Mouse (Mus musculus) lung, adult 2 months (tissue): ENCODE data around the gene Cep70.

ENCODE experiments used
- CTCF ChIP-seq: fragments of 200-500 bp; IDR thresholded peaks from 2 replicates; pipeline ENCODE4 v1.5.1; 2011; ENCODE audit warnings: mild to moderate bottlenecking, low read length, control low read depth; ENCODE audit not compliant: insufficient read depth
- POLR2A ChIP-seq: fragments of 200-500 bp; IDR thresholded peaks from 2 replicates; pipeline ENCODE4 v1.6.1; 2011; ENCODE audit warnings: low read depth, mild to moderate bottlenecking, control low read depth, low read length, borderline replicate concordance; ENCODE audit errors: extremely low read depth

- no peak for TF ChIP-seq CTCF
- no peak for TF ChIP-seq POLR2A
Observed at GRCm38 (mm10) chr9:99243895-99244293, 727 bp downstream of the Cep70 start.
